Mouse (Mus musculus) spleen, embryonic (tissue): Measurements from ENCODE around the gene Itpripl1.
"Not testable (repeated sequence)": the region's sequence is repeated elsewhere in the genome, so short reads cannot be mapped to it uniquely, and the experiment has no call there.

Experiments used
- CTCF ChIA-PET: fragments of 350-600 bp; sonication (Branson Sonifier 250); formaldehyde crosslinking; loops from one replicate; lab custom pipeline; 2022; lab: Charles Lee

The Itpripl1 gene

GRCm38 (mm10) chr2:127092000-127092399 is 51.2 kb downstream of the Itpripl1 start:
- CTCF ChIA-PET: interaction anchor here (0.6 kb wide), 1 partner anchor 68 kb away, joined by 3 read pairs; no protein-coding TSS in a partner anchor

- CTCF ChIA-PET: not testable (repeated sequence)
Observed at GRCm38 (mm10) chr2:127090151-127090550, 53.1 kb downstream of the Itpripl1 start.
